Mouse (Mus musculus): ENCODE results near the gene Fbxw8. TPM values are rescaled to one million over a fixed set of nuclear protein-coding genes. Genes with fewer than 3 reads are reported as not detected.

The Fbxw8 gene
- polyA plus RNA-seq, 1 experiment from 2014 or later: 25.3 TPM

DNA sequence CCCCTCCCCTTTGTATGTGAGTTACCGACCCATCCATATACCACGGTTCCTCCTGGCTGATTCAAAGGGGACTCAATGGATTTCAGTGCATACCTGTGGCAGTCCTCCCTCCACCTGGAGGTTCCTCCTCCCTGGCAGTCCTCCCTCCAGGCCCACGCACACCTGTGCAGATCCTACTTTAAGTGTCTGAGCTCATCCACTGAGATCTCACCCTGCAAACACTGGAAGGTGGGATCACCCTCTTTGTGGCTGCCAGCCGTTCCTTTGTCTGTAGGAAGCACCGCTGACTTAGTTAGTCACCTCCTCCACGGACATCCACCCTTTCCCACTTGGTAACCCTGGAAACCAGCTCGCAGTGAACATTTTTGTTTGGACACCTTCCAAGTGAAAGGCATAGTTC lies 22.4 kb upstream of the Fbxw8 start:
- H3K9me3 ChIP-seq (ENCODE audit: control insufficient read depth, low read length): peaks cover 4% of the 10 kb centered on the region; the same call in 1 of the 2 replicates
- H3K9ac ChIP-seq (ENCODE audit: low read length): no peak overlapping the region
- no peak overlapping the region for H3K4me2 ChIP-seq (ENCODE audit: low read length)
- ATAC-seq (replicated peaks; ENCODE audit: low FRiP score, low TSS enrichment, low read depth) (no peak), DNase-seq (ENCODE audit: low spot score) (no peak)
- peaks cover 6% of the 10 kb centered on the region for H3K4me1 ChIP-seq (replicated peaks; ENCODE audit: control insufficient read depth, insufficient read depth, low read length)
- no peak overlapping the region for H3K4me3 ChIP-seq (ENCODE audit: low read depth, low read length)
- WGBS: 72% methylated on average over 7 of the region's 7 CpGs
- no peak overlapping the region for H3K27ac ChIP-seq (ENCODE audit: low read depth)
- peaks cover 24% of the 10 kb centered on the region for H3K27me3 ChIP-seq (replicated peaks; ENCODE audit: control insufficient read depth, insufficient read depth, low read length)
- no peaks in the 10 kb centered on the region for H3K36me3 ChIP-seq (ENCODE audit: control insufficient read depth, insufficient read depth, low read length)

- peak overlapping the region; percentile 43; the same call in 1 of the 2 replicates for H3K4me2 ChIP-seq (ENCODE audit: low read length)
- H3K4me1 ChIP-seq (replicated peaks; ENCODE audit: control insufficient read depth, insufficient read depth, low read length): peaks cover 17% of the 10 kb centered on the region
- peaks cover 48% of the 10 kb centered on the region for H3K27me3 ChIP-seq (replicated peaks; ENCODE audit: control insufficient read depth, insufficient read depth, low read length)
- peaks cover 4% of the 10 kb centered on the region; the same call in 1 of the 2 replicates for H3K9me3 ChIP-seq (ENCODE audit: control insufficient read depth, low read length)
- no peaks in the 10 kb centered on the region for H3K36me3 ChIP-seq (ENCODE audit: control insufficient read depth, insufficient read depth, low read length)
- no peak overlapping the region for H3K9ac ChIP-seq (ENCODE audit: low read length)
- DNase-seq (ENCODE audit: low spot score): no peak
- no peak for ATAC-seq (replicated peaks; ENCODE audit: low FRiP score, low TSS enrichment, low read depth)
- no peak overlapping the region for H3K4me3 ChIP-seq (ENCODE audit: low read depth, low read length)
- WGBS: 14% methylated on average over 2 of the region's 2 CpGs
- H3K27ac ChIP-seq (ENCODE audit: low read depth): no peak overlapping the region
Measured at GRCm38 (mm10) chr5:118175137-118175536, 19.9 kb upstream of the Fbxw8 start.

- no peak overlapping the region for H3K9ac ChIP-seq (ENCODE audit: low read length)
- peak overlapping the region; percentile 12; the same call in 1 of the 2 replicates for H3K4me3 ChIP-seq (ENCODE audit: low read depth, low read length)
- peak overlapping the region; percentile 43 for H3K4me2 ChIP-seq (ENCODE audit: low read length)
- H3K27ac ChIP-seq (ENCODE audit: low read depth): no peak overlapping the region
- H3K36me3 ChIP-seq (ENCODE audit: control insufficient read depth, insufficient read depth, low read length): no peaks in the 10 kb centered on the region
- ATAC-seq (replicated peaks; ENCODE audit: low FRiP score, low TSS enrichment, low read depth): 0 out of 2 replicates have a peak, but pooled peaks have one; percentile 14
- H3K9me3 ChIP-seq (ENCODE audit: control insufficient read depth, low read length): peaks cover 4% of the 10 kb centered on the region; the same call in 1 of the 2 replicates
- H3K27me3 ChIP-seq (replicated peaks; ENCODE audit: control insufficient read depth, insufficient read depth, low read length): peaks cover 55% of the 10 kb centered on the region
- peak; percentile 60 for DNase-seq (ENCODE audit: low spot score)
- H3K4me1 ChIP-seq (replicated peaks; ENCODE audit: control insufficient read depth, insufficient read depth, low read length): peaks cover 19% of the 10 kb centered on the region
- under 1% methylated on average over 22 of the region's 22 CpGs for WGBS
Measured at GRCm38 (mm10) chr5:118174310-118175009, 19.2 kb upstream of the Fbxw8 start.

DNA sequence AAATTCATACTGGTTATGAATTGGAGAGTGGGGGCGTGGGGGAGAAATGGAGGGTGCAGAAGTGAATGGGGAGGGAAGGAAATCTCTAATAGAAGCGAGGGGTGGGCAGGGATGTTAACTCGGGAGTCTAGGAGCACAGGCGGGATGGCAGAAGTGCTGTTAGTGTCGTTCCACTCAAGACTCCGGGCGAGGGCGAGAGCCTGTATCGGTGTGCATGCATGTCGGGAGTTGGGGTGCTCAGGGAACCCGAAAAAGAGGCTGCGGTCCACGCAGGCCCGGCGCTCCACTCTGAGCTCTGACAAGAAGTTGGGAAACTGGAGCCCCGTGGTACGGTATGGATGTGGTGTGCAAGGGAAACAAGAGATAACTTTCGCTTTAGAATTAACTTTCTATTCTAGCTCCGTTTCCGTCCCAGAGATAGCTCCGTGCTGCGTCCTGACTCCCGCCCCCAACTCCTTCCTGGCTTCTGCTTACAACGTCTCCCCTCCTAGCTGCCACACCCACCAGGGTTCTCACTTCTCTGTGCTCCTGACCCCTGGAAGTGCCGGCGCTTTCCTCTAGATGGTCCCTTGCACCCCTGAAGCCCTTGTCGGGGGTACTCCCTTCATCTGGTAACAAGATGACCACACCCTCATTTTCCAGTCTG lies 16.9 kb upstream of the Fbxw8 start:
- no peak overlapping the region for H3K9ac ChIP-seq (ENCODE audit: low read length)
- peaks cover 4% of the 10 kb centered on the region; the same call in 1 of the 2 replicates for H3K9me3 ChIP-seq (ENCODE audit: control insufficient read depth, low read length)
- H3K27ac ChIP-seq (ENCODE audit: low read depth): no peak overlapping the region
- DNase-seq (ENCODE audit: low spot score) (peak; percentile 71), ATAC-seq (replicated peaks; ENCODE audit: low FRiP score, low TSS enrichment, low read depth) (no peak)
- no peaks in the 10 kb centered on the region for H3K36me3 ChIP-seq (ENCODE audit: control insufficient read depth, insufficient read depth, low read length)
- H3K4me3 ChIP-seq (ENCODE audit: low read depth, low read length): peak overlapping the region; percentile 34
- WGBS: under 1% methylated on average over 27 of the region's 27 CpGs
- H3K4me2 ChIP-seq (ENCODE audit: low read length): peak overlapping the region; percentile 49
- H3K27me3 ChIP-seq (replicated peaks; ENCODE audit: control insufficient read depth, insufficient read depth, low read length): peaks cover 76% of the 10 kb centered on the region
- peaks cover 22% of the 10 kb centered on the region for H3K4me1 ChIP-seq (replicated peaks; ENCODE audit: control insufficient read depth, insufficient read depth, low read length)

GRCm38 (mm10) chr5:118171665-118172064 lies 16.4 kb upstream of the Fbxw8 start:
- WGBS: under 1% methylated on average over 36 of the region's 36 CpGs
- Histone ChIP-seq H3K4me2 (ENCODE audit: low read length) (peak overlapping the region; percentile 49), H3K4me3 (ENCODE audit: low read depth, low read length) (peak overlapping the region; percentile 34), H3K4me1 (replicated peaks; ENCODE audit: control insufficient read depth, insufficient read depth, low read length) (peaks cover 22% of the 10 kb centered on the region), H3K9ac (ENCODE audit: low read length) (no peak overlapping the region), H3K27me3 (replicated peaks; ENCODE audit: control insufficient read depth, insufficient read depth, low read length) (peaks cover 79% of the 10 kb centered on the region), H3K36me3 (ENCODE audit: control insufficient read depth, insufficient read depth, low read length) (no peaks in the 10 kb centered on the region), H3K27ac (ENCODE audit: low read depth) (no peak overlapping the region), H3K9me3 (ENCODE audit: control insufficient read depth, low read length) (peaks cover 4% of the 10 kb centered on the region; the same call in 1 of the 2 replicates)
- ATAC-seq (replicated peaks; ENCODE audit: low FRiP score, low TSS enrichment, low read depth): no peak
- no peak for DNase-seq (ENCODE audit: low spot score)

- H3K36me3 ChIP-seq (ENCODE audit: control insufficient read depth, insufficient read depth, low read length): no peaks in the 10 kb centered on the region
- no peak overlapping the region for H3K27ac ChIP-seq (ENCODE audit: low read depth)
- peaks cover 86% of the 10 kb centered on the region for H3K27me3 ChIP-seq (replicated peaks; ENCODE audit: control insufficient read depth, insufficient read depth, low read length)
- peaks cover 22% of the 10 kb centered on the region for H3K4me1 ChIP-seq (replicated peaks; ENCODE audit: control insufficient read depth, insufficient read depth, low read length)
- H3K4me3 ChIP-seq (ENCODE audit: low read depth, low read length): peak overlapping the region; percentile 34
- H3K9ac ChIP-seq (ENCODE audit: low read length): no peak overlapping the region
- H3K9me3 ChIP-seq (ENCODE audit: control insufficient read depth, low read length): peaks cover 4% of the 10 kb centered on the region; the same call in 1 of the 2 replicates
- DNase-seq (ENCODE audit: low spot score): peak; percentile 62
- peak overlapping the region; percentile 49 for H3K4me2 ChIP-seq (ENCODE audit: low read length)
- 1% methylated on average over 25 of the region's 25 CpGs for WGBS
- ATAC-seq (replicated peaks; ENCODE audit: low FRiP score, low TSS enrichment, low read depth): no peak
Measured at GRCm38 (mm10) chr5:118170888-118171529, 15.7 kb upstream of the Fbxw8 start.

DNA sequence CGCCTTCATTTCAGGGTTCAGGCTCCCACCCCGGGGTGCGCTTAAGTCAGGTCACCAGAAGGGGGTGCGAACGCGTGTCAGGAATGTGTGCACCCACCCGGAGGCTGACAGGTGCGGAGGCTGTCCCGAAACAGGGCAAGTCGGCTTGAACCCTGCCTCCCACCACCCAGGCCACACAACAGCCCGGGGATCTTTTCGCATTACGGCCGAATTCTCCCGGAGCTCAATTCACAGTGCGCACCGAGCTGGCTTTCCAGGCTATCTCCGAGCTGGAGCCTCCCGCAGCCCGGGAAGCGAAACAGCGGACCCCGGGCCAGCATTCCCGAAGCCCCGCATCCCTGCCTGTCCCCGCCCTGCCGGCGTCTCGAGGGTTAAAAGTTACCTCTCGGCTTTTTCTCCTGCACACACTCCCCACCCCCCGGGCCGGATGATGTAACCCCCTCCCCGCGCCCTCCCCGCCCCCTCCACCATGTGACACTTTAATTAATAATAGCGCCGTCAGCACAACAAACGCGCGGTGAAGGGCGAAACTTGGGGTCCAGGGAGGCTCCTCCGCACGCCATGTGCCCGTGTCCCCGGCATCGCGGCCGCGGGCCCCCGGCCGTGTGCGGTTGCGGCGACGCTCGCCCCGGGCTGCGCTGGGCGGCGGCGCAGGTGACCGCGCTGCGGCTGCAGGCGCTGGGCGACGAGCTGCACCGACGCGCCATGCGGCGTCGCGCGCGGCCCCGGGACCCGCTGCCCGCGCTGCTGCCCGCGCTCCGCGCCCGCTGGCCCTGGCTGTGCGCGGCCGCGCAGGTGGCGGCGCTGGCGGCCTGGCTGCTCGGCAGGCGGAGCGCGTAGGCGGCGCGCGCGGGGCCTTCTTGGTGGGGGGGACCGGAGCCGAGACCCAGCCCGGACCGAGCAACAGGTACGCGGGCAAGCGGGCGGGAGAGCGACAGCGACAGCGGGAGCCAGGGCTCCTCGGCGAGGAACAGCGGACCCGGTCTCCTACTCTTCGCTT lies 14.3 kb upstream of the Fbxw8 start:
- peaks cover 21% of the 10 kb centered on the region for H3K4me1 ChIP-seq (replicated peaks; ENCODE audit: control insufficient read depth, insufficient read depth, low read length)
- no peaks in the 10 kb centered on the region for H3K36me3 ChIP-seq (ENCODE audit: control insufficient read depth, insufficient read depth, low read length)
- WGBS: under 1% methylated on average over 92 of the region's 117 CpGs
- H3K27ac ChIP-seq (ENCODE audit: low read depth): no peak overlapping the region
- peak; percentile 44 for ATAC-seq (replicated peaks; ENCODE audit: low FRiP score, low TSS enrichment, low read depth)
- no peaks in the 10 kb centered on the region for H3K9me3 ChIP-seq (ENCODE audit: control insufficient read depth, low read length)
- peaks cover 91% of the 10 kb centered on the region for H3K27me3 ChIP-seq (replicated peaks; ENCODE audit: control insufficient read depth, insufficient read depth, low read length)
- peak overlapping the region; percentile 47 for H3K4me3 ChIP-seq (ENCODE audit: low read depth, low read length)
- peak overlapping the region; percentile 32; the same call in 1 of the 2 replicates for H3K9ac ChIP-seq (ENCODE audit: low read length)
- peak; percentile 68 for DNase-seq (ENCODE audit: low spot score)
- peak overlapping the region; percentile 96 for H3K4me2 ChIP-seq (ENCODE audit: low read length)

Data from intestine, embryonic 14.5 days (tissue).